15 mouse cellular contexts compared by ENCODE assay signal in the genomic region with DNA sequence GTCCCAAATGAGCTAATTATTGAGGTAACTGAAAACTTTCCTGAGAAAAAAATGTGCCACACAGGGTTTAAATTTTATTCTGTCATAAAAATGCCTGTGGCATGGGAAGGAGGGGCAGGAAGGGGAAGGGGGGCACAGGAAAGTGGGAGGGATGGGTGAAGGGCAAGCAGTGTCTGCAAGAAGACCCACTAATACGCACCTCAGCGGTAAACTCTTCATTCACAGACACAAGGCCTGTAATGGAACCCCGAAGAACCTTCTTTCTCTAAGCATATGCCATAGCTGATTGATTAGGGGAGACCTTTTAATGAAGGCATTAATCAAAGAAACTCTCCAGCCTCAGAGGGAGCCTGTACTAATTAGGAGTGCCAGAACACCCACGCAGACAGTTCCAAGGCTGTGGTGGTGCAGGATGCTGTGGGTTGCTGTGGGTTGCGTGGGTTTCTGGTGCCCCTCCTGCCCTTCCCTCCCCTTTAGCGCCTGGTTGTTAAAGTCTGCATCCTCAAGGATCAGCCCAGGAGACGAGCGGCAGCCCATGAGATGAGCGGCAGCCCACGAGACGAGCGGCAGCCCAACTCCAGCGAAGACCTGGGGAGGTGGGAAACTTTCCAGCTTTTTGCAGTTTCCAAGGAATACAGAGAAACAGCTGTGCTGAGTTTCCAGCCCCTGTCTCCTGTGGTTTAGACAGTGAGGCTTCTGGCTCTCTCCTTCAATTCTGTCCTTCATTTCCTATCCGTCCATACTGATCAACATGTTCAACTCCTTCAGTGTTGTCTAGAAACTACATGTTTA.
DNase-seq lines count a peak whose midpoint lies in the region; ATAC-seq and TF ChIP-seq lines count a peak whose summit lies in the region.
"Had no signal": no experiment of that assay in that cellular context is flagged by ENCODE, and none has a peak within 500 bp of the region (broad histone marks: within the 10 kb centered on the region; RNA-seq: fewer than 3 reads in every experiment).

No protein-coding gene starts in this region.

- no peaks in the 10 kb centered on the region for H3K79me2 ChIP-seq in heart, adult 2 months (replicated peaks; ENCODE audit: control insufficient read depth, insufficient read depth, low read length)

- no peak for TF ChIP-seq CTCF in heart, adult 2 months (IDR thresholded peaks at IDR 0.05)
- no peak for TF ChIP-seq CTCF in stomach, postnatal 0 days (IDR thresholded peaks at IDR 0.05; ENCODE audit: low read depth)

- H3K4me3 ChIP-seq in heart, adult 2 months: no peak overlapping the region
- no peak overlapping the region for H3K4me3 ChIP-seq in stomach, embryonic 14.5 days (ENCODE audit: low read depth, low read length)
- no peak overlapping the region for H3K4me3 ChIP-seq in stomach, postnatal 0 days (ENCODE audit: low read depth, low read length)
- H3K4me3 ChIP-seq: forebrain, embryonic 10.5 days; megakaryocyte, embryonic 14.5 days; neural tube, embryonic 13.5 days had no signal

- no peak for ATAC-seq in stomach, embryonic 14.5 days (ENCODE audit: insufficient number of reproducible peaks, insufficient read depth, low FRiP score, low read depth)
- ATAC-seq in stomach, postnatal 0 days (ENCODE audit: low FRiP score, low TSS enrichment): no peak
- ATAC-seq: Patski had no signal

- H3K27me3 ChIP-seq in heart, adult 2 months (ENCODE audit: control insufficient read depth, insufficient read depth, low read length): no peaks in the 10 kb centered on the region
- H3K27me3 ChIP-seq in stomach, embryonic 14.5 days (ENCODE audit: control insufficient read depth, insufficient read depth, low read length): no peaks in the 10 kb centered on the region
- H3K27me3 ChIP-seq in stomach, postnatal 0 days (ENCODE audit: control insufficient read depth, insufficient read depth, low read length): no peaks in the 10 kb centered on the region
- H3K27me3 ChIP-seq: megakaryocyte, embryonic 14.5 days; neural tube, embryonic 13.5 days had no signal

- DNase-seq in heart, adult 11 months: peak; percentile 85
- DNase-seq in heart, adult 2 months: no peak
- peak; percentile 16 to 24 for DNase-seq in kidney, postnatal 4 days
- no peak for DNase-seq in kidney, postnatal 36 days
- no peak for DNase-seq in stomach, postnatal 0 days (ENCODE audit: low spot score)
- no peak for DNase-seq in embryo, embryonic 10 days (ENCODE audit: low spot score)
- DNase-seq in cerebellum, adult 9-10 months: no peak
- DNase-seq: adrenal gland, adult 2 months; thymus, adult 18-20 months had no signal

- H3K36me3 ChIP-seq in heart, adult 2 months (ENCODE audit: control insufficient read depth, insufficient read depth, low read length): no peaks in the 10 kb centered on the region
- no peaks in the 10 kb centered on the region for H3K36me3 ChIP-seq in stomach, embryonic 14.5 days (ENCODE audit: control insufficient read depth, insufficient read depth, low read length)
- no peaks in the 10 kb centered on the region for H3K36me3 ChIP-seq in stomach, postnatal 0 days (ENCODE audit: control insufficient read depth, insufficient read depth, low read length)
- H3K36me3 ChIP-seq: forebrain, embryonic 10.5 days; neural tube, embryonic 13.5 days had no signal

- 71% methylated on average over 14 of the region's 14 CpGs for WGBS in heart, adult 2 months
- 34% methylated on average over 14 of the region's 14 CpGs for WGBS in stomach, embryonic 14.5 days
- 46% methylated on average over 14 of the region's 14 CpGs for WGBS in stomach, postnatal 0 days

- no peak for TF ChIP-seq EP300 in heart, adult 2 months (IDR thresholded peaks at IDR 0.05; ENCODE audit: insufficient read depth, low read depth, low read length)
- TF ChIP-seq EP300 in stomach, postnatal 0 days (optimal IDR thresholded peaks at IDR 0.05): no peak

- peak overlapping the region; percentile 14; the same call in 1 of the 2 replicates for H3K4me2 ChIP-seq in stomach, embryonic 14.5 days (replicated peaks; ENCODE audit: low read depth, low read length)
- H3K4me2 ChIP-seq in stomach, postnatal 0 days (replicated peaks; ENCODE audit: low read depth): no peak overlapping the region
- H3K4me2 ChIP-seq: liver, embryonic 11.5 days; neural tube, embryonic 13.5 days had no signal

- no peak for TF ChIP-seq POLR2A in heart, adult 2 months (IDR thresholded peaks at IDR 0.05; ENCODE audit: insufficient read depth, low read depth, low read length)

- no peaks in the 10 kb centered on the region for H3K9me3 ChIP-seq in stomach, embryonic 14.5 days (ENCODE audit: control insufficient read depth, low read depth, low read length)
- H3K9me3 ChIP-seq in stomach, postnatal 0 days (ENCODE audit: control insufficient read depth, low read length): no peaks in the 10 kb centered on the region
- H3K9me3 ChIP-seq: forebrain, embryonic 10.5 days; neural tube, embryonic 13.5 days had no signal

- no peaks in the 10 kb centered on the region; the same call in 1 of the 2 replicates for H3K4me1 ChIP-seq in heart, adult 2 months (ENCODE audit: control insufficient read depth, insufficient read depth, low read length)
- peaks cover 7% of the 10 kb centered on the region; the same call in 1 of the 2 replicates for H3K4me1 ChIP-seq in stomach, embryonic 14.5 days (ENCODE audit: control insufficient read depth, insufficient read depth, low read length)
- H3K4me1 ChIP-seq in stomach, postnatal 0 days (replicated peaks; ENCODE audit: control insufficient read depth, insufficient read depth): no peaks in the 10 kb centered on the region; the same call in 1 of the 2 replicates
- H3K4me1 ChIP-seq: megakaryocyte, embryonic 14.5 days; neural tube, embryonic 13.5 days had no signal

- no peak overlapping the region for H3K9ac ChIP-seq in heart, adult 2 months (ENCODE audit: low read depth, low read length)
- H3K9ac ChIP-seq in stomach, embryonic 14.5 days (replicated peaks; ENCODE audit: low read depth, low read length): no peak overlapping the region
- no peak overlapping the region for H3K9ac ChIP-seq in stomach, postnatal 0 days (ENCODE audit: low read length)
- H3K9ac ChIP-seq: neural tube, embryonic 13.5 days had no signal

- intact Hi-C loops in heart, adult 2 months (cut with DNase I): no loop called here

- no peak overlapping the region for H3K27ac ChIP-seq in heart, adult 2 months
- no peak overlapping the region for H3K27ac ChIP-seq in stomach, embryonic 14.5 days (ENCODE audit: low read length)
- no peak overlapping the region for H3K27ac ChIP-seq in stomach, postnatal 0 days (replicated peaks)
- H3K27ac ChIP-seq: forebrain, embryonic 10.5 days; neural tube, embryonic 13.5 days had no signal

Comparison
In these comparisons a context has a peak if more than half of its experiments do, and no peak if none do; other contexts are left out.
1. DNase-seq: peak in heart, adult 11 months (single experiment) and kidney, postnatal 4 days (2 of 2); none in heart, adult 2 months (0 of 2), kidney, postnatal 36 days (0 of 2), stomach, postnatal 0 days (single experiment), embryo, embryonic 10 days (single experiment) and cerebellum, adult 9-10 months (single experiment).